Mouse (Mus musculus): ENCODE results near the gene Ddc. TPM values are rescaled to one million over a fixed set of nuclear protein-coding genes. Genes with fewer than 3 reads are reported as not detected.
A peak's percentile ranks its signal among the peaks of the same experiment; 100 is the strongest.

The Ddc gene
- polyA plus RNA-seq, 1 experiment from 2014 or later: 6.0 TPM

DNA sequence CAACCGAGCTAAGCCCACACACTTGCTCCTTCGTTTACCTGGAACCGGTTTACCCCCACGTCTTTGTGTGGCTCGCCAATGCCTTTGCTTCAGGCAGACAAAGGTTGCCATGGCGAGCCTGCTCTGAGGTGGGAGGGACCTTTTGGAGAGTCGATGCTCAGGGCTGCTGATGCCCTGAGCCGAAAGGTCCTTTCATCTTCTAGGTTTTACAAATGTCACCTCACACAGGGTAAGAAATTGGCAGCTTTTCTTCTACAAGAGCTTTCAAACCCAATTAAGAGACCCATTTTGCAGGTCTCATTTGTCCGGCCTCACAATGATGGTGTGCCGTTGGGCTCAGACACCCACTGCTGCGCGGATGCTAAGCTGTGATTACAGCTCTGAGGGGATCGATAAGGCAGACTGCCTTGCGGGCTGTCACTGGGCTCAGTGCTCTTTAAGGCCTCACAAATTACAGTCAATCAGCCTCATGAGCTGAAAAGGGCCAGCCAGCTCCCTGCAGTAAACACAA is 29.9 kb downstream of the Ddc start:
- no peaks in the 10 kb centered on the region for H3K36me3 ChIP-seq (replicated peaks)

DNA sequence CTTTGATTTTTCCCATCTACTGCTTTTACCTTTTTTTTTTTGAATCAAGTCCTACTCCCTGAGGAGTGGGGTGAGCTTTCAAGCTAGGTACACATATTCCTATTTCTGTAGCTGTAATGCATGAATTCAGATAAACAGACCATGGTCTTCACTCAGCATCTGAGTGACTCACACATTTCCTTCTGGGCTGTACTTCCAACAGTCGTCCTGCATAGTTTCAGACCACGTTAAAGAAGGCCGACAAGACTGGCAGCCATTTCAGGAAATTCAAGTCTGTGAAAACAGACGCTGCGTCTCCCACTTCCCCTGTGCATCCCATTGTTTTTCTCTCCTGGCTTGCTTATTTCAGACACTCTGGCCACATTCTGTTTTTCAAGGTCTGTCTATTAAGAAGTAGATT is 31.2 kb downstream of the Ddc start:
- peaks cover 42% of the 10 kb centered on the region for H3K4me1 ChIP-seq
- peaks cover 48% of the 10 kb centered on the region for H3K27me3 ChIP-seq (ENCODE audit: poor library complexity, severe bottlenecking)
- no peaks in the 10 kb centered on the region for H3K36me3 ChIP-seq (replicated peaks)
- no peaks in the 10 kb centered on the region for H3K9me3 ChIP-seq
- H3K27ac ChIP-seq: peak overlapping the region; percentile 86
- H3K4me3 ChIP-seq: no peak overlapping the region
- no peak for DNase-seq (ENCODE audit: extremely low spot score, low spot score)
- WGBS: 86% methylated on average over 5 of the region's 5 CpGs

More for the DNA sequence above, 29.9 kb downstream of the Ddc start:
- Histone ChIP-seq H3K9me3 (no peaks in the 10 kb centered on the region), H3K27ac (peak overlapping the region; percentile 86), H3K4me1 (peaks cover 55% of the 10 kb centered on the region), H3K27me3 (ENCODE audit: poor library complexity, severe bottlenecking) (peaks cover 55% of the 10 kb centered on the region), H3K4me3 (peak overlapping the region; percentile 34)
- peak; percentile 90 for DNase-seq (ENCODE audit: extremely low spot score, low spot score)
- WGBS: 5% methylated on average over 14 of the region's 14 CpGs

DNA sequence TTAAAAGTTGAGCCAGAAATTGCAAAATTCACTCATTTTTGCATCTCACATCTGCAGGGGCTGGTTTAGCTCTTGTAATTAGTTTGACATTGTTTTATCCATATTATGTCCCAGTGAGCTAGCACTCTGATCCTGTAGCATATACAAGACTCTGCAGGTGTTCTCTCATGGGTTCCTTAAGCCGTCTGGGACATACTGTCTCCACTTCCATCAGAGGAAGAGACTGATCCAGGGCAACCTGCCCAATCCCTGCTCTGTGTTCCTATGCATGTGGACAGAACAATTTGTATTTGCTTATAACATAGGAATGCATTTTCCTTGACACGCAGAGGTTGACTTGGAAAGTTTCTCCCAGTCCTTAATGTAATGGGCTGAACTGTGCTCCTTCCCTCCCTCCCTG is 32.8 kb downstream of the Ddc start:
- no peaks in the 10 kb centered on the region for H3K36me3 ChIP-seq (replicated peaks)
- no peak overlapping the region for H3K27ac ChIP-seq
- 84% methylated on average over 2 of the region's 2 CpGs for WGBS
- no peak for DNase-seq (ENCODE audit: extremely low spot score, low spot score)
- no peaks in the 10 kb centered on the region for H3K9me3 ChIP-seq
- H3K4me3 ChIP-seq: no peak overlapping the region
- H3K27me3 ChIP-seq (ENCODE audit: poor library complexity, severe bottlenecking): peaks cover 35% of the 10 kb centered on the region
- H3K4me1 ChIP-seq: peaks cover 29% of the 10 kb centered on the region

DNA sequence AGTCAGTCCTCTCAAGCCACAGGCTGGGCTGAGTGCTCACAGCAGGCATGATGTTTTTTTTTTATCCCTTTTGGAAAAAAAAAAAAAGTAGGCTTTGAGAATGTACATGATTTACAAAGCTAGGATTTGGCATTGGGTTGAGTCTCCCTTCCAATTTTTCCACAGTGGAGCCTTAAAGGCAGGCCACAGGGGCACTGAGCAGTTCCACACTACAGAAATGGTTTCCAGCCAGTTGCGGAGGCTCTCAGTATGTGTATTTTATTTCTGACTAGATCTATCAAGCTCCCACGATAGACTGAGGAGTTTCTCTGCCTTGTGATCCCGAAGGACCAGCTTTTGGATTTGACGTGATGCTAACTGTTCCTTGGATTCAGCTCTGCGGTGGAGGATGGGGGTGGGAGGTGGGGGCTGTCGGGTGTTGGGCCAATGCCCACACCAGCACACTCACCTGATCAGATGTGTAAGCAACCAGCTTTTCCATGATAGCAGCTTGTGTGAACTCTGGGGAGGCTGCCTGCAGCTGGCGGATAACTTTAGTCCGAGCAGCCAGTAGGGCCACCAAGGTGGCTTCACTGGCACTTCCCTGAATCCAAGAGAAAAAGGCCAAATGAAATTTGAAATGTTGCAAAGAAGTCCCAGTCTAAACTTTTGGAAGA is 33.4 kb downstream of the Ddc start:
- no peak for DNase-seq (ENCODE audit: extremely low spot score, low spot score)
- no peak overlapping the region for H3K4me3 ChIP-seq
- H3K4me1 ChIP-seq: peaks cover 29% of the 10 kb centered on the region
- H3K36me3 ChIP-seq (replicated peaks): no peaks in the 10 kb centered on the region
- 83% methylated on average over 8 of the region's 8 CpGs for WGBS
- H3K9me3 ChIP-seq: no peaks in the 10 kb centered on the region
- H3K27me3 ChIP-seq (ENCODE audit: poor library complexity, severe bottlenecking): peaks cover 31% of the 10 kb centered on the region
- H3K27ac ChIP-seq: no peak overlapping the region

DNA sequence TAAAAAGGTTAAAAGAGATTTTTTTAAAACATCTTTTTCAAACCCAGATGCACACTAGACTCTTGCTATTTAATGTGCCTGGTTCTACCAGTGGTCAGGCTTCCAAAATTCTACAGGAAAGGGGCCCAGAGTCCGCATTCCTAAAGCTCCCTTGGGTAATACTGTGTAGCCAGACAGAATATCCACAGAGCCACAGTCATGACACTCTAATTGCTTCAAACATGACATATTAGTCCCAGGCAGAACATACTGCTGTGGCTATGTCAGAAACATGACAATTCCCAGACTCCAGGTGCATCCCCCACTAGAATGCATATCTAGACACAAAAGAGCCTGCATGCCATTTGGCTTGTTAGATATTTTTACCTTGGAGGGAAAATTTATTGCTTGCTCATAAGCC is 35.4 kb downstream of the Ddc start:
- Histone ChIP-seq H3K4me1 (peaks cover 9% of the 10 kb centered on the region), H3K27ac (no peak overlapping the region), H3K9me3 (no peaks in the 10 kb centered on the region), H3K36me3 (replicated peaks) (no peaks in the 10 kb centered on the region), H3K27me3 (ENCODE audit: poor library complexity, severe bottlenecking) (peaks cover 31% of the 10 kb centered on the region), H3K4me3 (no peak overlapping the region)
- WGBS: 85% methylated on average over 1 of the region's 1 CpGs
- DNase-seq (ENCODE audit: extremely low spot score, low spot score): no peak

DNA sequence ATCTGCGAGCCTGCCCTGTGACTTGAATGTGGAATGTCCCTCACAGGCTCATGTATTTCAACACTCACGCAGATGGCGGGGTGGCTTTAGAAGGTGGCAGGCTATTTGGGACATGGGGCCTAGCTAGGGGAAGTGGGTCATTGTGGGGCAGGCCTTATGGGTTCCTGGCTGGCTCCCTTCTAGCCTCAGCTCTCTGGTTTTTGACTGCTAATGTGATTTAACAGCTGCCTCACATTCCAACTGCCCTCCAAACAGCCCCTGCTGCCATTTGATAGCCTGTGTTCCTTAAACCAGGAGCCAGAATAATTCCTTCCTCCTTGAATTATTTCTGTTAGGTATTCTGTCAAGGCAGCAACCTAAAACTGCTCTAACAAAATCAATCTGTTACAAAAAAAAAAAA is 41.0 kb downstream of the Ddc start:
- no peak for DNase-seq (ENCODE audit: extremely low spot score, low spot score)
- 0 out of 2 replicates have a peak, but pooled peaks cover under 1% of the 10 kb centered on the region for H3K27me3 ChIP-seq (ENCODE audit: poor library complexity, severe bottlenecking)
- no peak overlapping the region for H3K4me3 ChIP-seq
- 96% methylated on average over 3 of the region's 3 CpGs for WGBS
- H3K27ac ChIP-seq: 0 out of 2 replicates have a peak overlapping the region, but pooled peaks have one; percentile 31
- H3K36me3 ChIP-seq (replicated peaks): no peaks in the 10 kb centered on the region; the same call in 1 of the 2 replicates
- peaks cover 32% of the 10 kb centered on the region for H3K4me1 ChIP-seq
- peaks cover 7% of the 10 kb centered on the region for H3K9me3 ChIP-seq

DNA sequence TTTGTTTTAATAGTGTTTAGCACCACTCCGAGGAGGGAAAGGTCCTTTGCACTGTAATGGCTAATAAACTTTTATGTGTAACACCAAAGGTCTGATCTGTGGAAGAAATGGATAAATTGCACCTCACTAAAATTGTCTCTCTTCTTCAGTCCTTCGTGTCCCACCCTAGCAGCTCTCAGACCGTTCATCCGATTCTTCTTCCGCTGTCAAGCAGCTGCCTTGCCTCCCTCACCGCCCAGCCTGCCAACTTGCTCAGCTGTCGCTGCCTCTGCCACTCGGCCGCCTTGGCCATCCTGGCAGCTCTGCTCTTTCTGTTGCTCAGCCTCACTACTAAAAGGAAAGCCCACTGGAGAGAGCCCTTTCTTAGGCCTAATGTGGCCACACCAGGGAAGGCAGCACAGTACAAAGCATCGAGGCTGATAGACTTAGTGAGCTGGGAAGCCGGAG is 42.2 kb downstream of the Ddc start:
- no peaks in the 10 kb centered on the region; the same call in 1 of the 2 replicates for H3K36me3 ChIP-seq (replicated peaks)
- WGBS: 43% methylated on average over 11 of the region's 11 CpGs
- H3K4me3 ChIP-seq: no peak overlapping the region
- H3K27ac ChIP-seq: peak overlapping the region; percentile 82
- H3K4me1 ChIP-seq: peaks cover 38% of the 10 kb centered on the region
- peaks cover 7% of the 10 kb centered on the region for H3K9me3 ChIP-seq
- DNase-seq (ENCODE audit: extremely low spot score, low spot score): no peak
- 0 out of 2 replicates have a peak, but pooled peaks cover 3% of the 10 kb centered on the region for H3K27me3 ChIP-seq (ENCODE audit: poor library complexity, severe bottlenecking)

DNA sequence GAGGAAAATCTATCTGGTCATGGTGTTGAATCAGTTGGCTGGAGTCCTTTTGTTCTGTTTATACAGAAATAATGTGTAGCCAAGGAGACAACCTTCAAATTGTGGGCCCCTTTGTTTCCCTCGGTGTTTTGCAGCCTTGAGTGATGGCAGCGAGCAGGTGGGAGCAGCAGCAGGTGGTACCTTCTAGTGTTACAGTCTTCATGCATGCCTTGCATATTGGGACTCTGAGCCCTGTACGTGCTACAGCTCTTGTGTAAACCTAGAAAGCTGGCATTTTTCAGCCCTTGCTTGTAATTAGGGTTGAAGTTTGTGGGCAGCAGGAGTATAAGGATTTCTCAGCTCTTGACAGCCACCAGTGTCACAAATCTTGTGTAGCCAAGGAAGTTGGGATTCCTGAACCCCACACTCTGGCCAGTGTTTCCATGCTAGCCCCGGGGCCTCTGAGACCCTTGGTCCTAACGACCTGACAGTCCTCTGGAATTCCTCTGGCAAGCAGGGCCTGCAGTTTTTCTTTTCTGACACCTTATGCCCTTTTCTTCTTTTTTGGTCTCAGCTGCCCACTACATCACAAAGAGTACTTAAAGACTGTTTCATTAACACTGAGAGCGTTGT is 42.8 kb downstream of the Ddc start:
- Histone ChIP-seq H3K27me3 (ENCODE audit: poor library complexity, severe bottlenecking) (0 out of 2 replicates have a peak, but pooled peaks cover 3% of the 10 kb centered on the region), H3K9me3 (peaks cover 7% of the 10 kb centered on the region), H3K36me3 (replicated peaks) (no peaks in the 10 kb centered on the region; the same call in 1 of the 2 replicates), H3K27ac (peak overlapping the region; percentile 82), H3K4me3 (no peak overlapping the region), H3K4me1 (peaks cover 44% of the 10 kb centered on the region)
- no peak for DNase-seq (ENCODE audit: extremely low spot score, low spot score)
- 41% methylated on average over 6 of the region's 6 CpGs for WGBS

DNA sequence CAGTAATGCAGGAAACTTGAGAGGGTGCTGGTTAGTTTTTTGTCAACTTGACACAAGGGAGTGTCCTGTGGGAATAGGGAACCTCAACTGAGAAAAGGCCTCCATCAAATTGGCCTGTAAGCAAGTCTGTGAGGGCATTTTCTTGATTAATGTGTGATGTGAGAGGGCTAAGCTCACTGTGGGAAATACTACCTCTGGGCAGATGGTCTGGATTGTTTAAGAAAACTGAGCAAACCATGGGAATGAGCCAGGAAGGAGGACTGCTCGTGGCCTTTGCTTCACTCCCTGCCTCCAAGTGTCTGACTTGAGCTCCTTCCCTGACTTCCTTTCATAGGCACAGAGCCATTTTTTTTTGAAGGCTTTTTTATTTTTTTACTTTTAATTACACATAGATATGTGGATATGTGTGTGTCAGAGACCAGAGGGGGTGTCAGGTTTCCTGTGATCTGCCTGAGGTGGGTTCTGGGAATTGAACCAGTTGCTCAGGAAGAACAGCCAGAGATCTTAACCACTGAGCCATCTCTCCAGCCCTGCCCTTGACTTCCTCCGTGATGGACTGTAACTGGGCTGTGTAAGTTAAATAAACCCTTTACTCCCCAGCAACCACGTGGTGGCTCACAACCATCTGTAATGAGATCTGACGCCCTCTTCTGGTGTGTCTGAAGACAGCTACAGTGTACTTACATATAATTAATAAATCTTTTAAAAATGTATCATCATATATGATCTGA is 44.0 kb downstream of the Ddc start:
- Histone ChIP-seq H3K36me3 (replicated peaks) (no peaks in the 10 kb centered on the region; the same call in 1 of the 2 replicates), H3K9me3 (peaks cover 7% of the 10 kb centered on the region), H3K4me1 (peaks cover 48% of the 10 kb centered on the region), H3K27ac (peak overlapping the region; percentile 82), H3K4me3 (no peak overlapping the region), H3K27me3 (ENCODE audit: poor library complexity, severe bottlenecking) (0 out of 2 replicates have a peak, but pooled peaks cover 3% of the 10 kb centered on the region)
- DNase-seq (ENCODE audit: extremely low spot score, low spot score): no peak
- WGBS: 68% methylated on average over 4 of the region's 4 CpGs

DNA sequence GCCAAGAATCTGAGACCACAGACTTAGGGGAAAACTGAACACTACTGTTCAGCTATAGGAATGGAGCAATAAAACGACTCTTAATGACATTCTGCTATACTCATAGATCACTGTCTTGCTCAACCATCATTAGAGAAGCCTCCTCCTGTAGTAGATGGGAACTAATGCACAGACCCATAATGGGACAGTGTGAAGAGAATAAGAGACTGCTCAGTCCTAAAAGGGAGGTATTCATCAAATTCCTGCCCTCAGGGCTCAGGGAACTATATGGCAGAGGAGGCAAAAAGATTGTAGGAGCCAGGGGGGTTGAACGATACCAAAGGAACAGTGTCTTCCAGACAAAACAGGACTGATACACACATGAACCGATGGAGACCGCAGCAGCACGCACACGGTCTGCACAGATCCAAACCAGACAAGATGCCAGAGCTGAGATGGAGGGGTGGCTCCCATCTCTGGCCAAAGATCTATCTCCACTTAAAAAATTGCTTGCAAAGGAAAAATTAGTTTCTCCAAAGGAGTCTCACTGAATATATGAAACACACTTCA is 45.9 kb downstream of the Ddc start:
- WGBS: 77% methylated on average over 6 of the region's 6 CpGs
- peaks cover 48% of the 10 kb centered on the region for H3K4me1 ChIP-seq

DNA sequence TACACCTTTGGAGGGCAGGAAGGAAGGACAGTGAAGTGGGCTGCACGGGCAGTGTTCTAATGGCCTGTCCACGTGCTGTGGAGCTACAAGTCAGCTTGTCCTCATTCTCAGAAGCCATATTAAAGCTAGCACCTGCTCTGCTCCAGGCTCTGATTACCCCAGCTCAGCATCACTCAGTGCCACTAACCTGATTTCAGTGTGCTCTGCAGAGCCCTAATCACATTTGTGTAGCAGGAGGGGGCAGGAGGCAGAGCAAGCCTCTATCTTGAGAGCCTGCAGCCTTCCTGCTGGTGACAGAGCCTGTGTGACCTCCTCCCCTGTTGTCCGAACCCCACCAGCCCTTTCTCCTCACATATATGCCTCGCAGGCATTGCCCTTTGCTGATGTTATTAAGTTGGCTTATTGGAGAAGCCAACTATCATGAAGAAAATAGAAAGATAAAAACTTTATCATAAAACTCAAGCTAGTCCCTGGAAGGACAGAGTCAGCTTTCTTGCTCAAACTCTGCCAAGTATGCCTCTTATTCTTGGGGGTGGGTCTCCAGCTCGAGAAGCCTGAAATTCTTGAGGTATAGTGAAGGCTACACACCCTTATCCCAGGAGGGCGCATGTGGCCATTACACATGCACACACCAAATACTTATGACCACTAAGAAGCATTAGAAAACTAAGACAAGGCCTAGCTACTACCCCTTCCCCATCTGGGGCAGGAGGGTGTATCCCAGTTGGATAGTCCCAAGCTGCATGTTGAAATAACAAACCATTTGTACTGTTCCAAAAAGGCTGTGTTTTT is 47.3 kb downstream of the Ddc start:
- H3K36me3 ChIP-seq (replicated peaks): no peaks in the 10 kb centered on the region
- 0 out of 2 replicates have a peak, but pooled peaks cover 5% of the 10 kb centered on the region for H3K27me3 ChIP-seq (ENCODE audit: poor library complexity, severe bottlenecking)
- WGBS: 69% methylated on average over 6 of the region's 6 CpGs
- H3K9me3 ChIP-seq: no peaks in the 10 kb centered on the region
- peaks cover 41% of the 10 kb centered on the region for H3K4me1 ChIP-seq
- DNase-seq (ENCODE audit: extremely low spot score, low spot score): no peak
- no peak overlapping the region for H3K4me3 ChIP-seq
- peak overlapping the region; percentile 40 for H3K27ac ChIP-seq

More for the DNA sequence above, 45.9 kb downstream of the Ddc start:
- peaks cover 5% of the 10 kb centered on the region for H3K9me3 ChIP-seq
- DNase-seq (ENCODE audit: extremely low spot score, low spot score): no peak
- no peaks in the 10 kb centered on the region; the same call in 1 of the 2 replicates for H3K36me3 ChIP-seq (replicated peaks)
- no peak overlapping the region for H3K4me3 ChIP-seq
- 0 out of 2 replicates have a peak, but pooled peaks cover 3% of the 10 kb centered on the region for H3K27me3 ChIP-seq (ENCODE audit: poor library complexity, severe bottlenecking)
- no peak overlapping the region for H3K27ac ChIP-seq
